In the genomic region with DNA sequence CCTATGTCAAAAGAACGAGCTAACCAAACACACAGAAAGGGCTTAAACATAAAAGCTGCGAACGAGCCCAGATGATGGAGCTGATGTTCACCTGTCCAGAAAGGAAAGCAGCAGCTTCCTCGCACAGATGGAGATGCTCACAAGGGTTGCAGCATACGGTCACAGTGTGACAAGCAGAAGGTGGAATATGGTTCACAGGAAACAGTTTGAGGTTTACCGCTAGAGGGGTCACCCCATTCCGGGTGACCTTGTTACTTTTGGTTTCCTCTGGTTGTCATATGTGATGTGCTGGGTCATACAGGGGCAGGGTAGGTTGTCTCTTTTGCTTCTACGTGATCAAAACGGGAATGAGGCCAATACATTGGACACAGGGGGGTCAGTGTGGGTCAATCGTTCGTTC, we compare ENCODE assay signal across 22 mouse cellular contexts. TPM values are rescaled to one million over a fixed set of nuclear protein-coding genes. Genes with fewer than 3 reads are reported as not detected.
DNase-seq lines count a peak whose midpoint lies in the region; ATAC-seq lines count a peak whose summit lies in the region.
"Had no signal": no experiment of that assay in that cellular context is flagged by ENCODE, and none has a peak within 500 bp of the region (broad histone marks: within the 10 kb centered on the region; RNA-seq: fewer than 3 reads in every experiment).

No protein-coding gene starts in this region.

- ATAC-seq in activated CD4-positive, CD25-positive, alpha-beta regulatory T cell, adult 4 months = peak; percentile 86
- peak; percentile 78 for ATAC-seq in megakaryocyte progenitor cell, adult 5-6 weeks (replicated peaks; ENCODE audit: poor library complexity)
- ATAC-seq in forebrain, embryonic 14.5 days = no peak
- no peak for ATAC-seq in kidney, embryonic 16.5 days (ENCODE audit: low FRiP score, low TSS enrichment)
- ATAC-seq: forebrain, embryonic 15.5 days; intestine, postnatal 0 days had no signal

- WGBS in forebrain, embryonic 14.5 days = 88% methylated on average over 11 of the region's 11 CpGs
- WGBS in kidney, embryonic 16.5 days = 69% methylated on average over 11 of the region's 11 CpGs

- H3K4me3 ChIP-seq in forebrain, embryonic 14.5 days (ENCODE audit: low read depth, low read length) = no peak overlapping the region
- H3K4me3 ChIP-seq in kidney, embryonic 16.5 days (ENCODE audit: low read length) = no peak overlapping the region
- H3K4me3 ChIP-seq: erythroblast, embryonic 14.5 days; forebrain, embryonic 15.5 days; gastrocnemius, adult 2 months; heart, adult 2 months; layer of hippocampus, adult 2 months; left cerebral cortex, adult 2 months; liver, embryonic 13.5 days had no signal

- no peaks in the 10 kb centered on the region for H3K36me3 ChIP-seq in forebrain, embryonic 14.5 days (ENCODE audit: control insufficient read depth, insufficient read depth, low read length)
- H3K36me3 ChIP-seq in kidney, embryonic 16.5 days (ENCODE audit: insufficient read depth, low read length) = no peaks in the 10 kb centered on the region
- H3K36me3 ChIP-seq: forebrain, embryonic 15.5 days; liver, embryonic 13.5 days had no signal

- H3K9me3 ChIP-seq in forebrain, embryonic 14.5 days (replicated peaks; ENCODE audit: control insufficient read depth, low read length) = no peaks in the 10 kb centered on the region
- H3K9me3 ChIP-seq in kidney, embryonic 16.5 days (ENCODE audit: low read length) = no peaks in the 10 kb centered on the region
- H3K9me3 ChIP-seq: forebrain, embryonic 15.5 days; liver, embryonic 13.5 days had no signal

- H3K4me2 ChIP-seq in forebrain, embryonic 14.5 days (ENCODE audit: low read length) = no peak overlapping the region
- H3K4me2 ChIP-seq in kidney, embryonic 16.5 days (replicated peaks; ENCODE audit: low read depth, low read length) = no peak overlapping the region
- H3K4me2 ChIP-seq: forebrain, embryonic 15.5 days; hindbrain, embryonic 14.5 days; liver, embryonic 13.5 days; midbrain, embryonic 11.5 days had no signal

- H3K4me1 ChIP-seq in forebrain, embryonic 14.5 days (ENCODE audit: control insufficient read depth, insufficient read depth, low read length) = 0 out of 2 replicates have a peak, but pooled peaks cover 3% of the 10 kb centered on the region
- H3K4me1 ChIP-seq in kidney, embryonic 16.5 days (ENCODE audit: insufficient read depth, low read length) = no peaks in the 10 kb centered on the region
- H3K4me1 ChIP-seq: liver, embryonic 13.5 days had no signal

- peak; percentile 47 for DNase-seq in CD4-positive helper T cell, adult 2 months (ENCODE audit: low read depth, low spot score)
- peak; percentile 17 to 24 for DNase-seq in thymus, postnatal 10 days (ENCODE audit: low spot score in 2 of 2)
- no peak for DNase-seq in forebrain, embryonic 14.5 days (ENCODE audit: low spot score)
- DNase-seq in adrenal gland, adult (ENCODE audit: inconsistent age in 2 of 2, low spot score in 1 of 2) = no peak
- DNase-seq: adrenal gland, postnatal 14 days; cerebellum, adult 18-20 months; gastrocnemius, adult 2 months; heart, adult 2 months; liver, embryonic 13.5 days; right cerebral cortex, adult 18-20 months had no signal

- H3K27ac ChIP-seq in forebrain, embryonic 14.5 days (ENCODE audit: low read depth, low read length) = no peak overlapping the region
- no peak overlapping the region for H3K27ac ChIP-seq in kidney, embryonic 16.5 days (ENCODE audit: low read length)
- H3K27ac ChIP-seq: forebrain, embryonic 15.5 days; gastrocnemius, adult 2 months; heart, adult 2 months; hindbrain, embryonic 14.5 days; kidney, postnatal 0 days; layer of hippocampus, adult 2 months; left cerebral cortex, adult 2 months; liver, embryonic 13.5 days had no signal

- no peak overlapping the region for H3K9ac ChIP-seq in forebrain, embryonic 14.5 days (ENCODE audit: low read length)
- no peak overlapping the region for H3K9ac ChIP-seq in kidney, embryonic 16.5 days (replicated peaks; ENCODE audit: low read length)
- H3K9ac ChIP-seq: forebrain, embryonic 15.5 days; hindbrain, embryonic 14.5 days; liver, embryonic 13.5 days had no signal

- no peaks in the 10 kb centered on the region for H3K27me3 ChIP-seq in forebrain, embryonic 14.5 days (replicated peaks; ENCODE audit: control insufficient read depth, insufficient read depth, low read length)
- no peaks in the 10 kb centered on the region for H3K27me3 ChIP-seq in kidney, embryonic 16.5 days (ENCODE audit: insufficient read depth, low read length)
- H3K27me3 ChIP-seq: CH12.LX; forebrain, embryonic 15.5 days; liver, embryonic 13.5 days had no signal

RNA-seq across cellular contexts. Expression of a gene that starts 46.0 kb away (rescaled TPM):
- 1 to 10 TPM; 4.6 to 6.4 TPM for polyA plus RNA-seq in activated CD4-positive, CD25-positive, alpha-beta regulatory T cell, adult 4 months (2017; shearing (Covaris generic))
- total RNA-seq in megakaryocyte progenitor cell, adult 5-6 weeks (2015) = 24.4 and 26.4 TPM in 2 replicates
- total RNA-seq in megakaryocyte progenitor cell, adult 5-6 weeks (2017) = 36.5 and 42.5 TPM in 2 replicates
- 7.8 and 9.7 TPM in 2 replicates for polyA plus RNA-seq in forebrain, embryonic 14.5 days (2014; fragmentation: Nextera tagmentation; extraction: Ambion mirVana)
- 12.6 and 15.8 TPM in 2 replicates for polyA plus RNA-seq in kidney, embryonic 16.5 days (2015; fragmentation: Nextera tagmentation; extraction: Ambion mirVana)

Comparison
In these comparisons a context has a peak if more than half of its experiments do, and no peak if none do; other contexts are left out.
1. DNase-seq: peak in CD4-positive helper T cell, adult 2 months (single experiment) and thymus, postnatal 10 days (2 of 2); none in forebrain, embryonic 14.5 days (single experiment) and adrenal gland, adult (0 of 2).
2. ATAC-seq: peak in activated CD4-positive, CD25-positive, alpha-beta regulatory T cell, adult 4 months (single experiment) and megakaryocyte progenitor cell, adult 5-6 weeks (single experiment); none in forebrain, embryonic 14.5 days (single experiment) and kidney, embryonic 16.5 days (single experiment).